Mouse (Mus musculus) layer of hippocampus, adult 2 months (tissue): ENCODE data around the gene Fam20c. TPM values are rescaled to one million over a fixed set of nuclear protein-coding genes. Genes with fewer than 3 reads are reported as not detected.

Experiments
- DNase-seq, 2 experiments: peaks; one replicate each; pipeline ENCODE4 v3.0.0; 2022; ENCODE audit warnings: low spot score in 2 of 2
- H3K27ac ChIP-seq: fragments of 200-600 bp; 2 replicates; pipeline ENCODE4 v1.8.1; 2022
- H3K4me3 ChIP-seq: fragments of 200-600 bp; 2 replicates; pipeline ENCODE4 v1.8.1; 2022; ENCODE audit warnings: mild to moderate bottlenecking
- CTCF ChIP-seq: fragments of 200-600 bp; conservative IDR thresholded peaks from 2 replicates; pipeline ENCODE4 v1.8.1; 2022; ENCODE audit warnings: antibody characterized with exemption, mild to moderate bottlenecking, moderate library complexity
- total RNA-seq, 2 experiments: library from RNA; stranded (reverse); gene quantifications; 2 replicates each; pipeline ENCODE4 v1.2.3; 2021

Fam20c gene
- total RNA-seq, 2 experiments from 2014 or later = 29.2 to 33.7 TPM

DNA sequence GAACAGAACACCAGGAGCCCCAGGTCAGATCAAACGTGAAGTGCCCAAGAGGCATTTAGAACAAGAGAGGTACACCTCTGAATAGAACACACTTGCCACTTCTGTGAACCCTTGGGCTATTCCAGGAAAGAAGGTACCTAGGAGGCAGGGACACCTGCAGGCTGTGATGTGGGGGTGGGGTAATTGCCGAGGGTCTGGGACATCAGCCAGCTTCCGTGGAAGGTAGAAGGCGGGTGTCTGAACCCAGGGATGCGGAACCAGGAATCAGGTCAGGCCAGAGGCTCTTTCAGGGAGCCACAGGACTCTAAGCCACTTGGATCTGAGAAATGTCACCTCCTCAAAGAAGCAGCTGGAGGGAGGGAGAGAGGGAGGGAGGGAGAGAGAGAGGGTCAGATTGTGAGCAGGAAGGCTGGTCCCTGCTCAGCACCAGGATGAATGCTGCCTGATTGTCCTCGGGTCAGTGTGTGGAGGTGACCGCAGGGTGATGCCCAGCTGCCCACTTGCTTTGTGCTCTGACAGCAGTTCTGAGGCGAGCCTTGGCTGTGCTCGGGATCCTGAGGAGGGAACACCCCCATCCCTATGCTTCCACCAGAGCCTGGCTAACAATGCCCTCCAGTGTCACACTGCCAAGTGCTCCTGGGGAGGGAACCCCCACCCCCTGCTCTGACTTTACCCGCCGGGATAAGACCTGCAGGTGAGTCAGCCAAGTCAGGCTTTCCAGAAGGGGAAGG lies 34.3 kb downstream of the Fam20c start:
- DNase-seq = peak in 1 of 2 experiments; percentile 13
- Histone ChIP-seq H3K4me3 (no peak overlapping the region), H3K27ac (no peak overlapping the region)
- no peak for TF ChIP-seq CTCF

DNA sequence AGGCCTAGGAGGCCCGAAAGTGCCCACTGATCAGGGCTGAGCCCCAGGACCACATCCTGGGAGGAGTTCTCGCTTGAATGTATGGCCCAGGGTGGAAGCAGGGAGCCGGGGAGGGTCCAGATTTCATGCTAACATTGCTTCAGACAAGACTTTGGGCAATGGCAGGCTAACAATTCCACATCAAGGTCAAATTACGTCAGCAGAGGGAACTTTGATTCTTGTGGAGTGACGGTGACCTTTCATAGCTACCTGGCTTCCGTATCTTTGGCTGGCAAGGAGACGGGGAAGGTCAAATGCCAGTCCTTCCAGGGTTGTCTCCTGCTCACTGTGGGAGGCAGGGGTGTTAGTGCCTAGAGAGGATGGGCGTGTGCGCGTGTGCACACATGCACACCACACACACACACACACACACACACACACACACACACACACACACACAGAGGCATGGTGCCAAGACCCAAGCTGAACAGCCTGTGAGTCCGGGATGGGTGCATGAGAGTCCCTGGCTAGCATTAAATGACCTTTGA lies 36.7 kb downstream of the Fam20c start:
- Histone ChIP-seq H3K27ac (no peak overlapping the region), H3K4me3 (no peak overlapping the region)
- TF ChIP-seq CTCF = no peak
- DNase-seq = no peak

DNA sequence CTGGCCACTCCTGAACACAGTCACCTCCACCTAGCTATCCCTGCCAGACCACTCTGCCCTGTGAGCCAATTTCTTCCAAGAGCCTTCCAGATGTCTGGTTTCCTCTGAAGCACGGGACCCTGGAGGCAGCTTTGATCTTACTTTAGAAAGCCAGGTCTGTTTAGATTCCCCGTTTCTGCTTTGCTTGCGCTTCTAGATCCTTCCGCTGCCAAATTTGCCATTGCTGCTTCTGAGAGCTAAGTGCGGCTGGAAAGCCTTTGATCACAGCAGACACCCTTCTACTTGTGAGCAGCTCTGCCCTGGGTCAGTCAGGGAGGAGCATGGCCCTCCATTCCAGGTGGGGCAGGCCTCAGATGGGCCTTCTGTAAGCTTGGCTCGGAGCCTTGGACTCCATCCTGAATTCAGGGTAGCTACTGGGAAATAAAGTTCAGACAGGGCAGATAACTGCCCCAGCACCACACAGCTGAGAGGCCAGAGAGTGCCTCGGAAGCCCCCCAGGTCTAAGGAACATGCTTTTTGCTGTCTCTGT lies 47.3 kb downstream of the Fam20c start:
- TF ChIP-seq CTCF = no peak
- no peak for DNase-seq
- Histone ChIP-seq H3K4me3 (no peak overlapping the region), H3K27ac (no peak overlapping the region)

DNA sequence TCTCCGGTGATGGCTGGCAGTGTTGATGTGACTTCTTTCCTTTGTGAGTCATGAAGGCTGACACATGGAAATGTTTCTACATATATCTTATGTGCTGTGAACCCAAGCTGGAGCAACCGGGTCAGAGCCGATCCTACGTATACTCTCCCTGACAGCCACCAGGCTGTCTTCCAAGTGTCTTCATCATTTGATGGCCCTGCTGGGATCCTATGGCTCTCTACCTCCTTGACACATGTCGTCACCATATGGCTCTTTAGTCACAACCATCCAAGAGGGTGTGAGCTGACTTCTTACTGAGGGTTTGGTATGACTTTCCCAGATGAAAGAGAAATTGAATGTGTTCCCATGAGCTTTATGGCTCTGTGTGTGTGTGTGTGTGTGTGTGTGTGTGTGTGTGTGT lies 50.0 kb downstream of the Fam20c start:
- no peak for TF ChIP-seq CTCF
- H3K4me3 ChIP-seq = no peak overlapping the region
- no peak for DNase-seq
- H3K27ac ChIP-seq = no peak overlapping the region

GRCm38 (mm10) chr5:138809767-138810166 lies 55.5 kb downstream of the Fam20c start:
- no peak for TF ChIP-seq CTCF
- Histone ChIP-seq H3K4me3 (no peak overlapping the region), H3K27ac (no peak overlapping the region)
- no peak for DNase-seq

- H3K27ac ChIP-seq = no peak within 1 kb of the TSS
- H3K4me3 ChIP-seq = no peak within 1 kb of the TSS
- TF ChIP-seq CTCF = no peak
- no peak for DNase-seq
Measured at GRCm38 (mm10) chr5:138819780-138820179, 65.5 kb downstream of the Fam20c start, which contains the start of gene Gm5294. Gene Gm5294 (plus strand): TSS chr5:138820080.

DNA sequence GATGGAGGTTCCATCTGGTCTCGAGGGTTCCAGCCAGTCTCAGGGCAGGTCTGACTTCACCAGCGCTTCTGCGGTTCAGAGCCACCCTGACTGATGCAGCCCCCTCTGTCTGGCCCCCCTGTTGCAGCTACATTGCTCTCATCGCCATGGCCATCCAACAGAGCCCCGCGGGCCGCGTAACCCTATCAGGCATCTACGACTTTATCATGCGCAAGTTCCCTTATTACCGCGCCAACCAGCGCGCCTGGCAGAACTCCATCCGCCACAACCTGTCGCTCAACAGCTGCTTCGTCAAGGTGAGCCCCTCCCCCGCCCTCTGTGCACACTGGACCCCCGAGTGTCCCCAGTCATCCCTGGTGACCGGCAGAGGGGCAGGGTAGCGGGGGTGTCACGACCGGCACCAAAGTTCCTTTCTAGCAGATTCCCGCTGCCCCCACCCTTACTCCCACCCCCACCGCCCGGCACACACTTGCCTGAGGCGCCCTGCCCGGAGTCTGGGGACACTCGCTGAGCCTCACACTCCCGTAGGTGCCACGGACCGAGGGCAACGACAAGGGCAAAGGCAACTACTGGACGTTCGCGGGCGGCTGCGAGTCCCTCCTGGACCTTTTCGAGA lies 66.5 kb downstream of the Fam20c start:
- Histone ChIP-seq H3K27ac (no peak overlapping the region), H3K4me3 (no peak overlapping the region)
- no peak for TF ChIP-seq CTCF
- no peak for DNase-seq

DNA sequence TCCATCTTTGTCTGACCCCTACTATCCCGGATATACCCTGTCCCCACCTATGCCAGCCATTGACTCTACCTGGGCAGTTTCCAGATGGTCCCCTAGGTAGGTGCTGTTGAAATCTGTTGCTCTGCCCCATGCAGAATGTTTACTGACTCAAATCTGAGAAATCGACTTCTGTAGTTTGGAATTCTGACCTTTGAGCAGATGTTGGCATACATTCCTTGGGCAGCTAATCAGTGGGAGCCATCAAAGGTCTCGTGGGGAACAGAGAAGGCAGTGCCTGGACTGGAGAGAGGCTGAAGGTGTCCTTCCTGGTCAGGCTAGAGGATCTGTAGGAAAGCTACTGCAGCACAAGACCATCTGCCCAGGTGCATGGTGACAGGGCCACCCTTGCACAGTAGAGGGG lies 70.8 kb downstream of the Fam20c start:
- no peak for DNase-seq
- TF ChIP-seq CTCF = no peak
- H3K27ac ChIP-seq = no peak overlapping the region
- H3K4me3 ChIP-seq = no peak overlapping the region

- DNase-seq = no peak
- Histone ChIP-seq H3K4me3 (no peak overlapping the region), H3K27ac (no peak overlapping the region)
- TF ChIP-seq CTCF = no peak
Measured at GRCm38 (mm10) chr5:138833406-138833805, 79.1 kb downstream of the Fam20c start.

DNA sequence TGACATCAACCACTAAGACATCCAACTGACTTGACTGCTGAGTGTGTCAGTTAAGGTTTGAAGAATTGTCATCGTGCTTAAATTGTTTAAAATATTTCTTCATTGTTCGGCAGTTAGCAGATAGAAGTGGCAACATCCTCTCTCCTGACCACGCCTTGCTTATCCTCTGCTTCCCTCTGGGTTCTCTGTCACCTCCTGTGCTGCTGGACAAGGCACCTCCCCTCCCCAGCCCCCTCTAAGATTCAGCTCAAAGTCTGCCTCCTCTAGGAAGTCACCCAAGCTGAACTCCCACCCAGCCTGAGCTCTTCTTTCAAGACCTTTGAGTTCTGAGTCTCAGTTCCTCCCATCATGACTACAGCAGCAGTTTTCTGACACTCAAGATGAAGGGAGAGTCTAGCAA lies 80.6 kb downstream of the Fam20c start:
- H3K27ac ChIP-seq = no peak overlapping the region
- TF ChIP-seq CTCF = no peak
- H3K4me3 ChIP-seq = no peak overlapping the region
- no peak for DNase-seq

DNA sequence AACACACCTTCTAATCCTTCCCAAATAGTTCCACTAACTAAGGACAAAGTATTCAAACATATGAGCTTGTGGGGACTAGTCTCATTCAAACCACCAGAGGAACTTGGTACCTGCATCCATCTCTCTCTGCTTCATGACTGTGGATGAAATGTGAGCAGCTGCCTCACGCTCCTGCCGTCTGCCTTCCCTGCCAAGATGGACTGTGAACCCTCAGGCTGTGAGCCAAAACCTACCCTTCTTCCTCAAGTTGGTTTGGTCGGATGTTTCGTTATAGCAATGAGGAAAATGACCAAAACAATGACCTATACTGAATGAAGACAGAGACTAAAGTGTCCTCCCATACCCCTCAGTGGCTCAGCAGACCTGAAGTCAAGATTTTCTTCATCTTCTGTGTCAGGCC lies 86.7 kb downstream of the Fam20c start:
- H3K4me3 ChIP-seq = no peak overlapping the region
- TF ChIP-seq CTCF = no peak
- DNase-seq = no peak
- H3K27ac ChIP-seq = no peak overlapping the region

- DNase-seq = no peak
- Histone ChIP-seq H3K27ac (no peak overlapping the region), H3K4me3 (no peak overlapping the region)
- TF ChIP-seq CTCF = no peak
Measured at GRCm38 (mm10) chr5:138843168-138843824, 89.0 kb downstream of the Fam20c start.

DNA sequence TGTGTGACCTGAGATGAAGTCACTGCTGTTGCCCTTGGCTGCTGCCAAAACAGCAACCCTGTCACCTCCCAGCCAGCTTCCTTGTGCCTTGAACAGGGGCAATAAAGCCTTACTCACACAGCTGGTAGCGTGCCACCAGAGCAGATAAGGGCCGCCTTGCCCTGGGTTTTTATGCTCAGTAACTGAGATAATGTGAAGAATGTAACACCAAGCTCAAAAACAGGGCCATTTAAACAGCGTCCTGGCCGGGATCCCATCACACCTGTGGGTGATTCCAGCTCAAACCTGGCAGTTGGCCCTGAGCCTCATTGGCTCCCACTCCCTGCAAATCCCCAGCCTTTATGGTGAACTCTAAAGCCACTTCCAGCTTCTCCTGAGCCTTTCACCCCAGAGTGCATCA lies 92.2 kb downstream of the Fam20c start:
- H3K4me3 ChIP-seq = no peak overlapping the region
- no peak for DNase-seq
- no peak for TF ChIP-seq CTCF
- H3K27ac ChIP-seq = no peak overlapping the region
